Mouse (Mus musculus): Measurements from ENCODE around the gene Dstyk.

Dstyk gene

DNA sequence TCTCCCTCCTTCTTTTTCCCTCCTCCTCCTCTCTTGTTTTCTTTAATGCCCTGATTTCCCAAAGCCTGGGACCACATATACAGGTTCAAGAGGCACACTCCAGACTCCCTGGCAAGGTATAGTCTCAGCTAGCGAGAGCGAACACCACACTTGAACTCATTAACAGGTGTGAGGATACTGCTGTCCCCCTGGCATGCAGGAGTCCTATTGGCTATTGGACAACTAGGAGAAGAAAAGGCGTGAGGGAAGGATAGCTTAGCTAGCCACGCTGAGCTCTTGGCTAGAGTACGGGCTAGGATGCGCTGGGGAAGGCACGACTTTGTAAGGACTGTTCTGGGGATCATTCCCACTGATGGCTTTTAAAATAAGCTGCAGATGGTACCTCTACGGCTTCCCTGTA, 94.8 kb downstream of the Dstyk start:
- DNase-seq (ENCODE audit: low spot score in 2 of 2), result no peak

DNA sequence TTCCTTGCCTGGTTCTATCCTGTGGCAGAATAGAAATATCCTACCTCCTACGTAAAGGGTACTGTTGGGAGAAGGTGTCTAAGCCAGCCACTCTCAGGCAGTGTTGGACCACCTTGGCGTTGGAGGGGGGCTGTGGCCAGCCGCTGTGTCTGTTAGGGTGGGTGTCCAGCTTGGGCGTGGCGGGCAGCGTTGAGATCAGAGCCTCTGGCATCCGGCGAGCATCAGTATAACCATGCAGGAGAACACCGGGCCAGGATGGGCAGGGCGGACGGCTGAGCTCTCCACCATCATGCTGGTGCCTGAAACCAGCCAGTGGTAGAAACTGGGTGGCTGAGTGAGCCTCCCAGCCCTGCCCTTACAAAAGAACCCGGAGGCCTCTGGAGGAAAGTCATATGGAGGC, 98.0 kb downstream of the Dstyk start:
- DNase-seq (ENCODE audit: low spot score in 2 of 2), result no peak

Data from frontal cortex, postnatal 36 days (tissue).